Mouse (Mus musculus) cerebellum, adult 9-11 months (tissue): ENCODE data around the gene Fam217b.

ENCODE experiments used
- DNase-seq: peaks from one replicate; pipeline ENCODE4 v3.0.0; 2022

The Fam217b gene

DNA sequence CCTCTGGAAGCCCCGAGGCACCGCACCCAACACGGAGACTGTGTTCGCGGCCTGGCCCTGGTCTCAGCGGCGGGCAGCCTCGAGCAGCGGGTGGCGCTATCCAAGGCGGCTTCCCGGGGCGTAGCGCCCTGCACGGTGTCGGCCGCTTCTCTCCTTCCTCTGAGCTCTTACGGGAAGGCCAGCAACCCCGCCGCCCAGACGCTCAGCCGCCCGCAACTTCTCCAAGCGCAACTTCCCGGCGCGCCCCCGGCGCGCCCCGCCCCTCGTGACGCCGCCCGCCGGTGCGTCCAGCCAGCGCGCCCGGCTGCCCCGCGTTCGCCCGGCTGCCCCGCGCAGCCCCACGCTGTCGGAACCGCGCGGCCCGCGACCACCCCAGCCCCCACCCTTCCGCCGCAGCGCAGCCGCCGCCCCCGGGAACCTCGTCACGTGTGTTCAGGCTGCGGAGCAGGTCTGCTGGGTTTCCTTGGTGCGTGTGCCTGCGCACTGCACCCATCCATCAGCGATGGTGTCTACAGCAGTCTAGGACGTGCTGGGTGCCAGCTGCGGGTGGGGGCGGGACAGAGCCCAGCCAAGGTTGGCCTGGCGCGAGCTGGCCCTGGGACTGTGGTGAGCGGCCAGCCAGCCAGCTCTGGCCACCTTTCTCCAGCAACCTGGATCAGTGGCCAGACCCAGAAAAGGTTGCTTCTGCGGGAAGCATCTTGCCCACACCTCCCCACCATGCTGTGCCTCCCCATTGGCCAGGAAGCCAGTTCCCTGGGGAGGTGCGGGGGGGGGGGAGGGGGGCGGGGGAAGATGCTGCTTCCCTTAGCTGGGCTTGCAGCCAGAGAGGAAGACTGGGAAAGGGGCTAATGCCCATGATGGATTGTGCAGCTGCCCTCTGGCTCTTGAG is at the start of gene Fam217b, which contains the start of gene Ppp1r3d:
Gene Fam217b, plus strand, starts transcription at position 264 of the 889 bp plus-strand sequence.
Gene Ppp1r3d, minus strand, starts transcription at position 212 of the 889 bp plus-strand sequence.
- peak; percentile 32 for DNase-seq

DNA sequence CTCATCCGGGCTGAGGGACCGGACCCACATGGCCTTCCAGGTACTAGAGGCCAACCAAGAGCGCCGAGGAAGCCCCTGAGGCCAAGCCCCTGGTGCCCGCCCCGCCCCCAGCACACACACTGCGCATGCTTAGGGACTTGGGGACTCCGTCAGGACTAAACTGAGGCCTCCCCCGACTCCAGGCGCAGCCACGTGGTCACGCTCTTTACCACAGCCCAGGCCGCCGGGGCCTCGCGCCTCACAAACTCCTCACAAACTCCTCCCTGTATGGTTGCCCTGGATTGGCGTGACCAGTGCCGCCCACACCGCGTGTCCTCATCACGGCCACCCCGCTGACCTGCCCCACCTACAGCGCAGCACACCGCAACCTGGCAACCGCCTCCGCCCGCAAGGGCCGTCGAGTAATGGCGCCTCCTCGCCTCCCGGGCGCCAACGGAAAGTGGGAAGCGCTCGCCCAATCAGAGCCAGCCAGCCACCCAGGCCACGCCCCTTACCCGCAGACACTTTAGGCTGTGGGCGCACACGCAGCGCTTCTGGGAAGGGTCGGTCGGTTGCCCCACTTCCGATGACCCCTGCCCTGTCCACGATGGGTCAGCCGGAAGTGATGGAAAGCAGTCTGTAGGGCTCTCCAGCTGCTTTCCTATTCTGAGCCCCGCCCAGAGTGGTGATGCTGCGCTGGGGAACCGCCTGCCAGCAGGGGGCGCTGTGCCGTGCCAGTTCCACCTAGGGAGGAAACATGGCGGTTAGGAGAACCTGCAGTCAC is 7.1 kb upstream of the Fam217b start, which contains the start of gene Sycp2:
Gene Sycp2, minus strand, starts transcription at position 633 of the 763 bp plus-strand sequence.
- DNase-seq: no peak

DNA sequence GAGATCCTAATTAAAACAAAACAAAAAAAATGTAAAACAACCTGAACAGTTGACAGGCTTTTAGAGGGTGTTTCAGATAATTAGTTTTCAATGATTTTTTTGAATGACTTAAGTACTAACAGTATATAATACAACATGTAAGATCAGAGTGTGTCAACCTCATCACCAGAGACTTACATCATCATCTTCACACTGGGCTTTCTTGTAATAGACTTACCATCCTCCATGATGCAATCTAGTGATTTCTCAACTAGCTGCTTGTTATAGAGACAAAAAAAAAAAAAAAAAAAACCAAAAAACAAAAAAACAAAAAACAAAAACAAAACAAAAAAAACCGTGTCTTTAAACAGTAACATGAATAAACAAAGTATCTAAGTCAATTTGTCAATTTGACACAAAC is 5.3 kb upstream of the Fam217b start:
- DNase-seq: no peak

DNA sequence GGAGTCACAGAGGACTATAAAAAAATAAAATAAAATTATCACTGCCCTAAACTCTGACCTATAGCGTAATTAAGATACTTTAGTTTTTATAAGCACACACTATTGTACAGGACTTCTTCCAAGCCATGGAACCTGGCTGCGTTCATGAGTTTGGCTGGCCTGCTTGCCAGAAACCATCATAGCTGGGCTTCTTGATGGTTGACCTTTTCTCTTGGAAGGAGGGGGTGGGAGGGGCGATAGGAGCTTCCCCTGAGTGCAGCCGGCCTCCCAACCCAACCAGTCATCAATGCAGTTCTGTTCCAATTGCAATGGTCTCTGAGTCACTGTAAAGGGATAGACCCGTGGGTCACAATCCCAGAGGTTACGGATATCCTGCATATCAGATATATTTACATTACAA is 4.0 kb upstream of the Fam217b start:
- DNase-seq: no peak

DNA sequence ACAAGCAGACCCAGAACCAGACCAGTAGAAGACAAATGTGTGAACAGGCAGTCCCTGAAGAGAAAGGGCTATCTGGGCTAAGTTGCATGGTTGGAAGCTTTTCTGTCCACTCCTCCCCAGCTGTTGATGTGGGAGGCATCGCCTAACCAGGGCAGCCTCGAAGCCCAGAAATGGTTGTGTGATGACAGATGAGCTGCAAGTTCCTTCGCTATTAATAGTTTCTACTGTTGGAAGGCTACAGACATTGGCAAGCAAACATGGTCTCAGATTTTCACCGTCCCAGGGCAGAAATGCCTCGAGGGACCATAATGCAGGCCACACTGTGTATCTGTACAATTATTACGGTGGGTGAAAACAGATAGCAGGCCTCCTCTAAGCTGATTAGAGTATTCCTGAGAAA is 1.7 kb upstream of the Fam217b start:
- no peak for DNase-seq

DNA sequence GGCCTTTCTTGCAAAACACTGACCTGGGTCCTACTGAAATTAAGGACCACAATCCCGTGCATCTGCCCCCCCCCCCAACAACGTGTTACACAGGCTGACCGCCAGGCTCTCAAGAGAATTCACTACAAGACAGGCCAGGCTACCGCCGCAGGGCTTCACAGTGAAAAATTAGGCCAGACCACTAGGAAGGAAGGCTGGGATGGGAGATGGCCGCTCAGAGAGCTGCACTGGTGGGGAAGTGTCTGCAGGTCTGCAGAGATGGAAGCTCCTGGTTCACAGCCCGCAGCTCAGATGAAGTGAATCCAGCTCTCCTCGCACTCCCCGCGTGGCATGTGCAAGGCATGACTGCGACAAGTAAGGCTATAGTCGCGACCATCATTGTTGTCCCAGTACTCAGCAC is 1.2 kb upstream of the Fam217b start:
- no peak for DNase-seq

DNA sequence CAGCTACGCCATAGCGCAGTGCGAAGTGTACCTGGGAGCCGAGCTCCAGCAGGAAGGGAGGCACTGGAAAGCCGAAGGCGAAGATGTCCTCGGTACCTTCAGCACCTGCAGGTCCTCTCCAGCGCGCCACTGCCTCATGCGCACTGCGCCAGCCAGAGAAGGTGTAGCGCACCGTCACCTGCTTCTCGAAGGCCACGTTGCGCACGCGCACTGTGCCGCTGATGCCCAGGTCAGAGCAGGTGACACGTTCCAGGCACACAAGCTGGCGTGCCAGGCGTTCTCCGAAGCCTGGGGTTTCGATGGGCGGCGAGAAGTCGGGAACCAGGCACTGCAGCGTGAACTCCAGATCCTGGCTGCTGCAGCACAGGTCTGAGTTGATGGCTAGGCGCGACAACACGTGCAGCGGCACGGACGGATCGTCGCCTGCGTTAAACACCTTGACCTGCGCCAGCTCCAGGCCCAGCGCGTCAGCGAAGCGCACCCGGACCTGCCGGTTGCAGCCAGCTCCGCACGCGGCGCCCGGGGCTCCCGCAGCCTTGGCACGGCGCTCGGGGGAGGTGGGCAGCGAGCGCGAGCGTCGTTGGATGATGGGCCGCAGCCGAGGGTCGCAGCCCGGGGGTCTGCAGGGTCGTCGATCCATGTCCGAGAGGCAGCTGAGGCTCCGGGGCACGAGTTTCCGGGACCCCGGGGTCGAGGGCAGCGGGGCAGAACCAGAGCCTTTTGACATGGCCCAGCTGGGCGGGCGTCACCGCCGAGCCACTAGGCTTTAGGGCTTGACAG is 653 bp upstream of the Fam217b start:
- peak; percentile 52 for DNase-seq

DNA sequence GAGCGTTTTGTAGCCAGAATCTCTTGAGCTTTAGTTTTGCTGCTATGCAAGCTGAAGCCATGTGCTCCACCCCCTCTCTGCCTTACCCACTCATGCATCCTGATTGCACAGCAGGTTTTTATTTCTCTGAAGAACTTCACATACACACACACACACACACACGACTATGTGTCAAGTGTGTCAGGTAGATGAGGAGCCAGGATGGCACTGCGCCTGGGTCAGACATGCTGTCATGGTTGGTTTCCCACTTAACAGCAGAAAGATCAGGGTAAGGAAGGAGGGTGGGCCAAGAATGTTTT is 775 bp downstream of the Fam217b start:
- peak; percentile 40 for DNase-seq

DNA sequence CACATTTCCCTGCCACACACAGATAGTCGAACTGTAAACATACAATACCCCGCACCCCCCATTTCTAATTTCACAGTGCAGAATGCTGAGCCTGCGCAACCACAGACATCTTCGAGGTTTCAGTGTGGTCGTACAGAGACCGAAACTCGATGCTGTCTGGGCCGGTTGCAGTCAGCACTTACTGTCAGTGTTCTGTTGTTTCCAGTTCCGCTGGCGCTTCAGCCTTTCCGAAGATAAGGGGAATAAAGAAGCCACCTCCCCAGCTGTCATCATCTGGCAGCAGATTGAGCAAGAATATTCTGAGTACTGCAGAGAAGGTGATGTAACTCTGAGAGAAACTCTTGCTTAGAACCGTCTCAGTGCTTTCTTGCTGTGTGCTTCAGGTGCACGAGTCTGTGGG is 2.1 kb downstream of the Fam217b start:
- no peak for DNase-seq

DNA sequence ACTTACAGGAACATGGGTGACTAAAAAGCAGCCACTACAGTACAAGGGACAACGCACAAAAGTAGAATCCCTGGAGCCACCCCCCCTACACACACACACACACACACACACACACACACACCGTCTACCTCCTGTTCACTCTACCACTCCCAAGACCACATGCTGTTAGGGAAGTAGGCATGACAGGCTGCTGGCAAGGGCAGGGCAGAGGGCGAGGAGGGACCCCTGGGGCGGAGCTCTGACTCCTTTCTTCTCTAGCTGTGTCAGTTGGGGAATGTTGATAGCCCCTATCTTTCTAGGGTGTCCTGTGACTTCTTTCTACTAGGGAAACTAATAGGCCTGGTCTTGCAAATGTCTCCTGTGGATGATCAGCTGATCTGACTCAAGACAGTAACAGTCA is 2.6 kb downstream of the Fam217b start:
- DNase-seq: no peak

DNA sequence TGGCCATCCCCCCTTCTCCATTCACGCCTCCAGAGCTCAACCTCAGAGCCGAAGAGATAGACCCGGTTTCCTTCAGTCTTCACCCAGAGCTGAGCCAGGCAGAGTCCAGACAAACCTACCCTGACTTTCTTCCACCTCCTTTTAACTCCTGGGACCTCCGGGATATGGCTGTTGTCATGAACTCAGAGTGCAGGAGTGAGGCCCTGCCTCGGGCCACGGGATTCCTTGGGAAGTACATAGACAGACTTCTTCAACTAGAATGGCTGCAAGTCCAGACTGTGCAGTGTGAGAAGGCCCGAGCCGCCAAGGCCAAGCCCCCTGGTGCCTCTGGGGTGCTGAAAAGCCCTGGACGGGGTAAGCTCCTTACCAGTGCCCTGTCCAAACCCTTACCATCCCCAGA is 6.3 kb downstream of the Fam217b start:
- DNase-seq: no peak

DNA sequence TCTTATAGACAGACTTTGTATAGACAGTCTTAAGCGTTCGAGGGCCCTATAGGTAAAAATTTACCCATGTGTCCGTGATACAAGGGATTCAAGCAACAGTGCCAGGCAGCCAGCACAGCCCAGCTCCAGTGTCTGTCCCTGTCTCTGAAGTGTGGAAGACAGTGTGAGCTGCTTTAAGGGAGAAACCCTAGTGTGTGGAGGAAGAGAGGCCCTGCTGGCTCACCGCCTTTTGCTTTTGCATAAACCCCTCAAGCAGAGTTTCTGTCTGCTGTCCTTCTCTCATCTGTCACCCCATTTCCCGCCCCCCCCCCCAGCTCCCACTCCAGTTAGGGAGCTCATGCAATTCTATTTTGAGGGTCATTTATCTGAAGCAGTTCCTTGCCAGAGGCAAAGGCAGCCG is 7.3 kb downstream of the Fam217b start:
- DNase-seq: no peak

DNA sequence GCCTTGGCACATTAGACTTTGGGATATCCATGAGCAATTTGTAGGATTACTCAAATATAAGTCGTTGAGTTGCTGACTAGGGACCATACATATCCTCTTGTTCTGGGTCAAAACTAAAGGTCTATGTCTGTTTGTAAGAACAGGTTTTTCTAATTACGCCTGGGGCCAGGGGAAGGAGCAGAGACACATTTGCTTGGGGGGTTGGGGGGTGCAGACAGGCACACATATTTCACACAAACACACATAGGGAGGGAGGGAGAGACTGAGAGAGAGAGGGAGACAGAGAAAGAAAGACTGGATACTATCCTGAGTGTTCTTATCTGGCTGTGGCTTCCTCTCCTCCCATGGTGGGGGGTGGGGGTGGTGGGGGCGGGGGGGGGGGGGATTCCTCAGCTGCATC is 7.9 kb downstream of the Fam217b start:
- no peak for DNase-seq

DNA sequence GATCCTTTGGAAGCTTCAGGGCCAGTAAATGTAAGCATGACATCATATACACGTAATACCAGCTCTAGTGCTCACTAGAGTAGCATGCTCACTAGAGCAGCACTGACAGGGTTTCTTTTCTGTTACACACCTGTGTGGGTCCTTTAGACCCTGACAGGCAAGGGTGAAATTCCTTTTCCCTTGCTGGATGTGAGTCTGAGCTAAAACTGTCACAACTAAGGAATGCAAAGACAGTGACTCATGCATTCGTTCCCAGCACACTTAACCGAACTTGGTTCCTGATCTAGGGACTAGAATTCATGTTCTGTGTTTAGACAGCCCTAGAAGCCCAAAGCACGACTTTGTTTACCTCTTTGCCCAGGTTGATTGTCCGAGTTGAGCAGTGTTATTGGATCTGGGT is 8.9 kb downstream of the Fam217b start:
- DNase-seq: no peak

DNA sequence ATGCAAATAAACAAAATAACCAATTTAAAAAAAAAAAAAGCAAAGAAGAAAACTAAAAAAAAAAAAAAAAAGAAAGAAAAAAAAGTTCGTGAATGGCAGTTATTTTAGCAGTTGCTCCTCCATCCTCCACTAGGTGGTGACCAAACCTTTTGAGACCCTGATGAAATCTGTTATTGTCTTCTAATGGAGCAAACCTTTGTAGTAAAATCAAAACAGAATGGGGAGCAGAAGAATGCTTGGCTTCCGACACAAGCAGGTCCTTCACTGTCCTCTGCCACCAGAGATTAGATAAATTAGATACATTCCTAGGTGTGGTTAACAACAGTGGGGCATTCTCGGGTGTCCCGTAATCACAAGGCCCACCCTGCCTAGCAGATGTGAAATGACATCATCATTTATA is 11.9 kb downstream of the Fam217b start:
- no peak for DNase-seq

DNA sequence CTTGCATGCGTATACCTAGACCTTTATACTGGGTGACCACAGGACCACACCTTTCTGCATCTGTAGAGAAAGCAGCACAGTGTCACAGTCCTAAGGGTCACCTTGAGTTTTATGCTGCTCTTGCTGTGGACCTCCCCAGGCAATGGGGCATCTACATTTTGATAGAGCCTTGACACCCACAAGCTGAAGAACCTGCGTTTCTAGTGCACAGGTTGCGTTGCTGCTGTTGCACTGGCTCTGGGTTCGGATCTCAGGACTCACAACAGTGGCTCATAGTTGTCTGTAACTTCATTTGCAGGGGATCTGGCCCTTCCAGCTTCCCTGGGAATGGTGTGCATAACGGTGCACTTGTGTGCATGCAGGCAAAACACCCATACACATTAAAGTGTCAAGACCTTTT is 12.9 kb downstream of the Fam217b start:
- no peak for DNase-seq

DNA sequence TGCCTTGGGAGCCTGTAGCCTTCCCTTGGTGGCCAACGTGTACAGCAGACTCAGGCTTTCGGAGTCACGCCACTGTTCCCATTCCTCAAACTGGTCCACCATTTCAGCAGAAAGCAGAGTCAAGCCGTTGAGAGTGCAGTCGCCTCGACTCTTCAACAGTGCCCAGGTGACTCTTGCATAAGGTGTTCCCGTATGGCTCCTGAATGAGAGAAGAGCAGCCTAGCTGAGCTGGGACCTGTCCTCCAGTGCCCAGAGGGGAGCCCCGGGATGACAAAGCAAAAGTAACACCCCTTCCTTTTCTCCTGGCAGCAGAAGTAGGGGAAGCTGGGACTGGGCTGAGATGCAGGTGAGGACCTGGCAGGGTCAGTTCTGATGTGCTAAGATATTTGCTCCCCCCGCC is 13.9 kb downstream of the Fam217b start:
- DNase-seq: no peak

DNA sequence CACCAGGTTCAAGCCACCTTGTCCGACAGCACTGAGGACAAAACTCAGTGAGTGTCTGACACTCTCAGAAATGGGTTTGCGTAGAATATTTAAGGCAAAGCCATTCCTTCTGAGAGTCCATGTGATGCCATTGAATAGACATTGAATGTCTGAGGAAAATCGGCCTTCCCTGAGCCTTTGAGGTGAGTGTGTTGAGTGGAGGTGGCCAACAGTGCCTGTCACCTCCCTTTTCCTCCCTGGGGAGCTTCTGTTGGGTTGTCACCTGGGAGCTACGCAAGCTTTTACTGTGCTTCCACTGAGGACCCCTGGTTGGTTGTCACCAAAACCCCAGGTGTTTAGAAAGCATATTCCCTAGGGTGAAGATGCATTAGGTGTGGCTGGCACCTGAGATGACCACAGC is 14.4 kb downstream of the Fam217b start:
- DNase-seq: no peak

DNA sequence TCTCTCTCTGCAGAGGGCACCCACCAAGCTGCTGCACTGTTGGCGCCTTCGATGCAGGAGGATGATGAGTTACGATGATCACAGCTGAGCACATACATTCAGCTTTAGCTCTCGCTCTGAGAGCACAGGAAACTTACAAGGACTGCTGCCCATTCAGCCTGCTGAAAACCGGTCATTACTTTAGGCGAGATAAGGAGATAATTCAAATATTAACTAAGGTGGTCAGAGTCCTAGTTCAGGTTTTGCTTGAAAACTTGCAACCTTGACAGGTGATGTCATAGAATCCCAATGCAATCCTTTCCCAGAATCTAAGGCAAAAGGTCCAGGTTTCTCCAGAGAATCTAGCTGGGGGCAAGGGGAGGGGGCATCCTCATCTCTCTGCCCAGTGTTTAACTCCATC is 15.1 kb downstream of the Fam217b start:
- no peak for DNase-seq

DNA sequence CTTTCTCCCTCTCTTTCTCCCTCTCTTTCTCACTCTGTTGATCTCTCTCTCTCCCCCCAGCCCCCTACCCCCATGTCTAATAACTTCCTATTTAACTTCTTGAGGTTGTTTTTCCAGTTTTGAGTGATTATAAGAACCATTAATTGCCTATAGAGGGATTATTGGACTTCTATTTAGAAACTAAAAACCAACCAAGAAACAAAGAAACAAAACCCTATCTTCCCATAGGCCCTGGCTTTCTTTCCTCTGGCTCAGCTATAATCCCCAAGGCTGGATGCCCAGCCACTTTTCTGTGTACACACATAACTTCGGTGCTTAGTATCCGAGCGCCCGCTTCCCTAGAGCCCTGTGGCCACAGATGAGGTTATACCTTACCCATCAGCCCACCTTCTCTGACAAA is 15.9 kb downstream of the Fam217b start, which contains the start of gene Cdh26:
Gene Cdh26, plus strand, starts transcription at position 301 of the 400 bp plus-strand sequence.
- DNase-seq: no peak

DNA sequence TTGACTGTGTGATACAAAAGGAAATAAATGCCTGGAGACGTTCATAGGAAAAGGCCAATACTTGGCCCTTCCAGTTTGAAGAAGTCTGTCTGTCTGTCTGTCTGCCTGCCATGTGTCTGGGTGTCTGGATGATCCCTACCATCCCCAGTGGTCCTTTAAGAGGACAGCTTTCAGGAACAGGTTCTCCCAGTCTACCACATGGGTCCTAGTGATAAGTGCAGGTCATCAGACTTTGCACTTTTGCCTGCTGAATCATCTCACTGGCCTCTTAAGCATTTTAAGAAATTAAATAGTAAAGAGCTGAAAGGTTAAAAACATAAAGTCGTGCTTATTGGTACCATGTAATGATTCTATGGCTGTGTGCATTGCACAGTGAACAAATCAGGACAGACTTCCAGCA is 19.2 kb downstream of the Fam217b start:
- DNase-seq: no peak

DNA sequence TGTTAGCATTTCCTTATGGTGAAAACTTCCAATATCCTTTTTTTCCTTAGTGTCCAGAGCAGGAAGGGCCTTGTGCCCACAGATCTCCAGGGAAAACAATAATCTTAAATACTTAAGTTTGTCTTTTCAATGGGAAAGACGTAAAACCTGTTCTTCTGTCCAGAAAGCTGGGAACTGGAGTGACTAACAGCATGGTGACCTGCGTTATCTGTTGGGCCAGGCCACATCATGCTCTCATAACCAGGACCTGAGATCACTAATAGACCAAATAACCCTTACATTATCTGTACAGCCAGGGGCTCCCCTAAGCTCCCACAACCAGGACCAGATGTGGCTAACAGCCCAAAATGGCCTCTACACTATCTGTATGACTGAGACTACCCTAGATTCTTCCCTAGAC is 19.6 kb downstream of the Fam217b start:
- no peak for DNase-seq

DNA sequence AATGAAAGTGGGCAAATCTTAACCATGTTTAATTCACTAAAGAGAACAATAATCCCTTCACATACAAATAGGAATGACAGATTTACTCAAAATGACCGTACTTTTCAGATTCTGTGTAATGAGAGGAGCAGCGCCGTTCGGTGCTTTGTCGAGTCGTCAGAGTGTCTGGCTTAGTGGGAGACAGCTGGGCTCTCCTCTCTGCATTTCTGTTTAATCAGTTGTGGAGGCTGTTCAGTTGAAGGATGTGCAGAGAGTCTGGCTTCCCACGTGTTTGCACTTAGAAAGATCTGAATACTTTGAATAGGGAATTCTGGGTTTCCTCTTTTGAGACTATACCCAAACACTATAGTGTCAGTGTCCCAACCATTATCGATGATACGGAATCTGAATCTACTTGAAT is 23.0 kb downstream of the Fam217b start:
- DNase-seq: no peak
